Mouse (Mus musculus) left cerebral cortex, adult 11 months (tissue): ENCODE results near the gene Arhgap29.

Experiments
- DNase-seq: peaks from one replicate; pipeline ENCODE4 v3.0.0; 2022; ENCODE audit warnings: low spot score

Gene Arhgap29

GRCm38 (mm10) chr3:121941204-121941745 is 11.1 kb upstream of the Arhgap29 start:
- no peak for DNase-seq

- no peak for DNase-seq
Observed at GRCm38 (mm10) chr3:121945957-121946356, 6.4 kb upstream of the Arhgap29 start.

- DNase-seq: no peak
Observed at GRCm38 (mm10) chr3:121946765-121947164, 5.6 kb upstream of the Arhgap29 start.

GRCm38 (mm10) chr3:121950139-121950538 is 2.2 kb upstream of the Arhgap29 start:
- no peak for DNase-seq

- no peak for DNase-seq
Observed at GRCm38 (mm10) chr3:121951116-121951515, 1.2 kb upstream of the Arhgap29 start.

- DNase-seq: no peak
Observed at GRCm38 (mm10) chr3:121953049-121953432, 700 bp downstream of the Arhgap29 start.

GRCm38 (mm10) chr3:121953433-121954161 is 1.3 kb downstream of the Arhgap29 start:
- no peak for DNase-seq

- DNase-seq: no peak
Observed at GRCm38 (mm10) chr3:121954421-121954820, 2.1 kb downstream of the Arhgap29 start.

GRCm38 (mm10) chr3:121955527-121955926 is 3.2 kb downstream of the Arhgap29 start:
- DNase-seq: no peak

GRCm38 (mm10) chr3:121956789-121957188 is 4.4 kb downstream of the Arhgap29 start:
- no peak for DNase-seq

GRCm38 (mm10) chr3:121957606-121958344 is 5.4 kb downstream of the Arhgap29 start:
- DNase-seq: no peak

- DNase-seq: no peak
Observed at GRCm38 (mm10) chr3:121964173-121964572, 11.8 kb downstream of the Arhgap29 start.

GRCm38 (mm10) chr3:121967681-121968476 is 15.5 kb downstream of the Arhgap29 start:
- peak; percentile 70 for DNase-seq

GRCm38 (mm10) chr3:121968621-121969020 is 16.3 kb downstream of the Arhgap29 start:
- no peak for DNase-seq

GRCm38 (mm10) chr3:121969451-121969850 is 17.1 kb downstream of the Arhgap29 start:
- no peak for DNase-seq

- DNase-seq: no peak
Observed at GRCm38 (mm10) chr3:121973761-121974160, 21.4 kb downstream of the Arhgap29 start.

- no peak for DNase-seq
Observed at GRCm38 (mm10) chr3:121975381-121975780, 23.0 kb downstream of the Arhgap29 start.

- no peak for DNase-seq
Observed at GRCm38 (mm10) chr3:121981306-121981705, 29.0 kb downstream of the Arhgap29 start.

- DNase-seq: no peak
Observed at GRCm38 (mm10) chr3:121982450-121982849, 30.1 kb downstream of the Arhgap29 start.

- DNase-seq: no peak
Observed at GRCm38 (mm10) chr3:121995125-121995524, 42.8 kb downstream of the Arhgap29 start.

- no peak for DNase-seq
Observed at GRCm38 (mm10) chr3:121999934-122000333, 47.6 kb downstream of the Arhgap29 start.

- DNase-seq: no peak
Observed at GRCm38 (mm10) chr3:122001568-122001967, 49.2 kb downstream of the Arhgap29 start.
